Mouse (Mus musculus) midbrain, embryonic 13.5 days (tissue): ENCODE data around the gene Usp17lb. TPM values are rescaled to one million over a fixed set of nuclear protein-coding genes. Genes with fewer than 3 reads are reported as not detected.
"Not testable (repeated sequence)": the region's sequence is repeated elsewhere in the genome, so short reads cannot be mapped to it uniquely, and the experiment has no call there.

Experiments
- ATAC-seq: fragments of 200-750 bp; cut with Nextera tagmentation; 2 replicates; pipeline ENCODE4 v1.8.0; 2017; ENCODE audit warnings: mild to moderate bottlenecking, moderate TSS enrichment, moderate library complexity
- H3K27ac ChIP-seq: fragments of 300-500 bp; sonication (generic); 2 replicates; pipeline ENCODE4 v1.5.1; 2015; ENCODE audit warnings: inconsistent platforms, mild to moderate bottlenecking, moderate library complexity
- H3K27me3 ChIP-seq: fragments of 300-500 bp; sonication (generic); 2 replicates; pipeline ENCODE4 v1.6.1; 2015; ENCODE audit warnings: mild to moderate bottlenecking, inconsistent platforms
- H3K36me3 ChIP-seq: fragments of 300-500 bp; sonication (generic); 2 replicates; pipeline ENCODE4 v1.6.1; 2015; ENCODE audit warnings: mild to moderate bottlenecking, inconsistent platforms
- H3K4me1 ChIP-seq: fragments of 300-500 bp; sonication (generic); replicated peaks from 2 replicates; pipeline ENCODE4 v1.6.1; 2015; ENCODE audit warnings: inconsistent platforms
- H3K4me2 ChIP-seq: fragments of 300-500 bp; sonication (generic); replicated peaks from 2 replicates; pipeline ENCODE4 v1.6.1; 2015; ENCODE audit warnings: moderate library complexity, mild to moderate bottlenecking, inconsistent platforms
- H3K4me3 ChIP-seq: fragments of 300-500 bp; sonication (generic); replicated peaks from 2 replicates; pipeline ENCODE4 v1.5.1; 2015; ENCODE audit warnings: mild to moderate bottlenecking, inconsistent platforms
- H3K9ac ChIP-seq: fragments of 300-500 bp; sonication (generic); replicated peaks from 2 replicates; pipeline ENCODE4 v1.6.1; 2015; ENCODE audit warnings: mild to moderate bottlenecking, inconsistent platforms
- H3K9me3 ChIP-seq: fragments of 300-500 bp; sonication (generic); 2 replicates; pipeline ENCODE4 v1.6.1; 2016; ENCODE audit warnings: mild to moderate bottlenecking, inconsistent platforms
- WGBS: fragments of 180-500 bp; shearing (Covaris S2); methylation state at CpG from one replicate; pipeline ENCODE4 v1.1.7; 2015; 5-methylcytosine and 5-hydroxymethylcytosine counted together
- polyA plus RNA-seq: library from polyadenylated mRNA; unstranded; fragments of >200 nt; fragmentation: Nextera tagmentation; extraction: Ambion mirVana; gene quantifications from 2 replicates; pipeline ENCODE4 v1.2.1, GENCODE M21; 2015

Gene Usp17lb
- not detected in 2 replicates for polyA plus RNA-seq

- 70% methylated on average over 1 of the region's 1 CpGs for WGBS
Observed at GRCm38 (mm10) chr7:104842503-104842902, at the start of gene Usp17lb. Gene Usp17lb (minus strand): TSS chr7:104842603.

GRCm38 (mm10) chr7:104877731-104878130, 35.3 kb upstream of the Usp17lb start, which contains the start of gene Olfr665:
Gene Olfr665 (plus strand): TSS chr7:104878031.
- no peaks in the 10 kb centered on the region for H3K9me3 ChIP-seq
- whole genome bisulfite sequencing: 60% methylated on average over 1 of the region's 1 CpGs
- H3K4me1 ChIP-seq: no peaks in the 10 kb centered on the region
- H3K4me2 ChIP-seq: no peak within 1 kb of the TSS
- no peaks in the 10 kb centered on the region for H3K27me3 ChIP-seq
- ATAC-seq: no peak
- no peak within 1 kb of the TSS for H3K4me3 ChIP-seq
- no peak within 1 kb of the TSS for H3K27ac ChIP-seq
- H3K36me3 ChIP-seq: no peaks in the 10 kb centered on the region
- H3K9ac ChIP-seq: no peak within 1 kb of the TSS

More at GRCm38 (mm10) chr7:104842503-104842902, at the start of gene Usp17lb:
- Histone ChIP-seq H3K9me3 (no peaks in the 10 kb centered on the region), H3K27me3 (no peaks in the 10 kb centered on the region), H3K36me3 (no peaks in the 10 kb centered on the region), H3K4me2 (no peak within 1 kb of the TSS), H3K9ac (no peak within 1 kb of the TSS), H3K27ac (no peak within 1 kb of the TSS), H3K4me1 (no peaks in the 10 kb centered on the region), H3K4me3 (no peak within 1 kb of the TSS)
- ATAC-seq: no peak

DNA sequence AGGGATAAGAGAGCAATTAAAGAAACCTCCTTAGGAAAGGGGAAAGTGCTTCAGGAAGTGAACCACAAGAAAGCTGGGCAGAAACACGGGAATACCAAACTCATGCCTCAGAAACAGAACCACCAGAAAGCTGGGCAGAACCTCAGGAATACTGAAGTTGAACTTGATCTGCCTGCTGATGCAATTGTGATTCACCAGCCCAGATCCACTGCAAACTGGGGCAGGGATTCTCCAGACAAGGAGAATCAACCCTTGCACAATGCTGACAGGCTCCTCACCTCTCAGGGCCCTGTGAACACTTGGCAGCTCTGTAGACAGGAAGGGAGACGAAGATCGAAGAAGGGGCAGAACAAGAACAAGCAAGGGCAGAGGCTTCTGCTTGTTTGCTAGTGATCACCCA, 19.0 kb upstream of the Usp17lb start:
- Histone ChIP-seq H3K4me2 (no peak overlapping the region), H3K4me3 (no peak overlapping the region), H3K27me3 (no peaks in the 10 kb centered on the region), H3K27ac (no peak overlapping the region), H3K9ac (no peak overlapping the region), H3K36me3 (no peaks in the 10 kb centered on the region), H3K9me3 (no peaks in the 10 kb centered on the region), H3K4me1 (no peaks in the 10 kb centered on the region)
- 90% methylated on average over 3 of the region's 3 CpGs for WGBS
- no peak for ATAC-seq

DNA sequence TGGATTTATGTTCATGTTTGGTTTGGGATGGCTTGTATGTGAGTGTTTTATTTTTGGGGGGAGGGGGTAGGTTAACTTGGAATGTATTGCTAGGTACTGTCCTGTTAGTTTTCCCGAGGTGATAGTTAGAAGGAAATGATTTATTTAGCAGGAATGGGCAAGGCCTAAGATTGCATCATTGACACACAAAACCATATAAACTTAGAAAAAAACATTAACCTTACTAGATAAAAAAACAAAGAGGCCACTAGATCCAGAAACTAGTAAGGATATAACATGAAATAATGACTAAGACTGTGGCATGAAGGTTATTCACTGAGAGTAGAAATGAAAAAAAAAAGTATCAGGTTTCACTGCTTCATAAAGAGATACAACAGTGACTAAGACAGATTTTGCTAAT, 15.3 kb upstream of the Usp17lb start:
- Histone ChIP-seq H3K4me2 (no peak overlapping the region), H3K27ac (no peak overlapping the region), H3K4me1 (no peaks in the 10 kb centered on the region), H3K9ac (no peak overlapping the region), H3K4me3 (no peak overlapping the region), H3K36me3 (no peaks in the 10 kb centered on the region), H3K27me3 (no peaks in the 10 kb centered on the region), H3K9me3 (no peaks in the 10 kb centered on the region)
- 90% methylated on average over 1 of the region's 1 CpGs for WGBS
- ATAC-seq: no peak

DNA sequence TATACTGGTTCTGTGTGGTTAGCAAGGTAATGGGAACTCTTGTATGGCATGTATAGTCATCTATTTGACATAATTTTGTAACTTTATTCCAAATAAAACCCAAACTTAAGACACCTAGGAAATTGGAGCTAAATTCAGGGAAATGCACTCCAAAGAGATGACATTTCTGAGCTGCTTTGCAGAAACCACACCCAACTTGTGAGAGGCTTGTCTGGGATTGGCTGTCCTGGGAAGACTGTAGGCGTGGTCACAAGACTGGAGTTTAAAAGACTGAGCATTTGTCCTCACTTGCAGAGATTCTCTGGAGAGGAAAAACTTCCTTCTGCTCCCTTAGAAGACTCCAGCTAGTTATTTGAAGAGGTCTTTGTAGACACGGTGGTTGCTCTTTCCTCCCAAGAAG, 14.3 kb upstream of the Usp17lb start, which contains the start of gene Usp17la:
Gene Usp17la, plus strand, starts transcription at position 301 of the 400 bp plus-strand sequence.
- not testable (repeated sequence) for H3K4me1 ChIP-seq, H3K27me3 ChIP-seq, H3K9ac ChIP-seq, H3K9me3 ChIP-seq, H3K4me3 ChIP-seq, H3K36me3 ChIP-seq, ATAC-seq, H3K27ac ChIP-seq, H3K4me2 ChIP-seq
- 73% methylated on average over 2 of the region's 2 CpGs for WGBS

GRCm38 (mm10) chr7:104855248-104855750, 12.9 kb upstream of the Usp17lb start:
- Histone ChIP-seq H3K4me2 (no peak overlapping the region), H3K9ac (no peak overlapping the region), H3K36me3 (no peaks in the 10 kb centered on the region), H3K27me3 (no peaks in the 10 kb centered on the region), H3K4me1 (no peaks in the 10 kb centered on the region), H3K4me3 (no peak overlapping the region), H3K27ac (no peak overlapping the region), H3K9me3 (no peaks in the 10 kb centered on the region)
- no peak for ATAC-seq
- WGBS: 85% methylated on average over 3 of the region's 3 CpGs

DNA sequence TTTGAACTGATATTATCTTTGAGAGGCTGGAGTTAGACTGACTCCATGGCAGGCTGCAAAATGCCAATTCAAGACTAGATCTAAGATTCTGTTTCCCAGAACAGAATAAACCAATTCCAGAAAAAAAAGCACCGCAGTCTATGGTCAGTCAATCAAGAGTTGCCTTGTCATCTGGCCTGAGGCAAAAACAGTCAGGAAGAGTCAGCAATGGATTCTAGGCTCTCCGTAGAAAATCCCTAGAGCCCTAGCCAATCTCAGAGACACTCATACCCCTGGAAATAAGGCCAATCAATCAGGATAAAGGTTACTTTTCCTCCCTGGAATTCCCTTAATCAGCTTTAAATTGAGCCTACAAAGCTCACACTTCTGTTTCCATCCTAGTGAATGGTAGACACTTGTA, 9.1 kb upstream of the Usp17lb start:
- not testable (repeated sequence) for H3K9ac ChIP-seq, H3K9me3 ChIP-seq, H3K27me3 ChIP-seq, ATAC-seq, H3K4me3 ChIP-seq, H3K27ac ChIP-seq, H3K4me1 ChIP-seq, H3K36me3 ChIP-seq, H3K4me2 ChIP-seq
- 67% methylated on average over 2 of the region's 2 CpGs for WGBS

DNA sequence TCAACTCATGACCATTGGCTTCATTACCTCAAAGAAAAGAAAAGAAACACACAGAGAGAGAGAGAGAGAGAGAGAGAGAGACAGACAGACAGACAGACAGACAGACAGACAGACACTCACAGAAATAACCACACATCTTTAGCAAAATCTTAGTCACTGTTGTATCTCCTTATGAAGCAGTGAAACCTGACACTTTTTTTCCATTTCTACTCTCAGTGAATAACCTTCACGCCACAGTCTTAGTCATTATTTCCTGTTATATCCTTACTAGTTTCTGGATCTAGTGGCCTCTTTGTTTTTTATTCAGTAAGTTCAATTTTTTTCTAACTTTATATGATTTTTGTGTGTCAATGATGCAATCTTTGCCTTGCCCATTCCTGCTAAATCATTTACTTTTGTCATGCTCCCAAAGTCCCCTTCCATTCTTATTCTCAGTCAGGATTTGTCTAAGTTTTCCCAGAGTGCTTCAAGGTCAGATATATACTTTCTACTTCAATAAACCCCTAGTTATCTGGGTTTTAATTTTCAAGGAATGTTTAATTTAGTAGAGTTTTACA, 1.4 kb upstream of the Usp17lb start:
- H3K27me3 ChIP-seq: no peaks in the 10 kb centered on the region
- no peak overlapping the region for H3K4me3 ChIP-seq
- no peaks in the 10 kb centered on the region for H3K36me3 ChIP-seq
- H3K4me2 ChIP-seq: no peak overlapping the region
- no peak overlapping the region for H3K27ac ChIP-seq
- ATAC-seq: no peak
- 78% methylated on average over 1 of the region's 1 CpGs for WGBS
- H3K9me3 ChIP-seq: no peaks in the 10 kb centered on the region
- no peak overlapping the region for H3K9ac ChIP-seq
- no peaks in the 10 kb centered on the region for H3K4me1 ChIP-seq

DNA sequence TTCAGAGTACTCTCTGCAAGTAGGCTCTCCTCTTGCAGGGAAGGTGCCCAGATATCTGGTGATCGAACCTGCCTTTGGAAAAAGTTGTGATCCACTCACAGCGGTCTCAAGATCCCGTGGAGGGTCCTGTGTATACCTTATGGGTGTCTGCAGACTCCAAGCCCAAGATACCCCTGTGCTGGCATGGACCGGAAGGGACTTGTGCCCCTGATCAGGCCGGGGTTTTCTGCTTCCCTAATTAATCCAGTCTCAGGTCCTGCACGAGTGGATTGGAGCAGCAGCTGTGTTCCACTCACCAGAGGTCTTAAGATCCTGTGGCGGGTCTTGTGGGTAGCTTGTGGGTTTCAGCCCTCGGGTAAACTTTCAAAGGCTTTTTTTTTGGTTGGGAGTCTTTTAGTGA, 32.1 kb downstream of the Usp17lb start:
- not testable (repeated sequence) for H3K27ac ChIP-seq, H3K4me3 ChIP-seq, ATAC-seq, H3K4me2 ChIP-seq, H3K4me1 ChIP-seq, H3K9ac ChIP-seq, H3K9me3 ChIP-seq, H3K27me3 ChIP-seq, H3K36me3 ChIP-seq
- WGBS: 91% methylated on average over 8 of the region's 8 CpGs

- no peak for ATAC-seq
- WGBS: 37% methylated on average over 1 of the region's 1 CpGs
- Histone ChIP-seq H3K9me3 (no peaks in the 10 kb centered on the region), H3K36me3 (no peaks in the 10 kb centered on the region), H3K27ac (no peak overlapping the region), H3K27me3 (no peaks in the 10 kb centered on the region), H3K4me3 (no peak overlapping the region), H3K9ac (no peak overlapping the region), H3K4me2 (no peak overlapping the region), H3K4me1 (no peaks in the 10 kb centered on the region)
Observed at GRCm38 (mm10) chr7:104790796-104791195, 51.6 kb downstream of the Usp17lb start.

Other genes starting within 250 kb of the Usp17lb start
- gene Olfr655, start 240.8 kb downstream of the Usp17lb start, polyA plus RNA-seq: not detected in 2 replicates
- gene Olfr656, start 228.6 kb downstream of the Usp17lb start, polyA plus RNA-seq: not detected in 2 replicates
- gene Olfr657, start 217.8 kb downstream of the Usp17lb start, polyA plus RNA-seq: not detected in 2 replicates
- gene Olfr658, start 195.3 kb downstream of the Usp17lb start, polyA plus RNA-seq: 0.06 and 0.11 TPM in 2 replicates
- gene Olfr659, start 175.8 kb downstream of the Usp17lb start, polyA plus RNA-seq: not detected in 2 replicates
- not detected in 2 replicates for gene Olfr661, start 156.1 kb downstream of the Usp17lb start, polyA plus RNA-seq
- gene Usp17le, start 65.1 kb downstream of the Usp17lb start, polyA plus RNA-seq: not detected in 2 replicates
- gene Usp17la, start 14.4 kb upstream of the Usp17lb start, polyA plus RNA-seq: not detected in 2 replicates
- gene Olfr665, start 35.4 kb upstream of the Usp17lb start, polyA plus RNA-seq: not detected in 2 replicates
- not detected in 2 replicates for gene Olfr666, start 53.3 kb upstream of the Usp17lb start, polyA plus RNA-seq
- gene Olfr667, start 78.9 kb upstream of the Usp17lb start, polyA plus RNA-seq: not detected in 2 replicates
- not detected in 2 replicates for gene Olfr668, start 85.5 kb upstream of the Usp17lb start, polyA plus RNA-seq
- not detected in 2 replicates for gene Olfr669, start 91.6 kb upstream of the Usp17lb start, polyA plus RNA-seq
- gene Olfr670, start 120.0 kb upstream of the Usp17lb start, polyA plus RNA-seq: not detected in 2 replicates
- gene Olfr671, start 136.5 kb upstream of the Usp17lb start, polyA plus RNA-seq: not detected in 2 replicates
- not detected in 2 replicates for gene Olfr672, start 159.4 kb upstream of the Usp17lb start, polyA plus RNA-seq
- not detected in 2 replicates for gene Olfr675, start 185.9 kb upstream of the Usp17lb start, polyA plus RNA-seq
- gene Olfr676, start 190.1 kb upstream of the Usp17lb start, polyA plus RNA-seq: not detected in 2 replicates
- not detected in 2 replicates for gene Olfr677, start 208.8 kb upstream of the Usp17lb start, polyA plus RNA-seq
- not detected in 2 replicates for gene Olfr678, start 221.9 kb upstream of the Usp17lb start, polyA plus RNA-seq
- gene Olfr679, start 238.6 kb upstream of the Usp17lb start, polyA plus RNA-seq: not detected in 2 replicates